Mouse (Mus musculus): ENCODE measurements at regions not wholly inside any gene's neighbourhood (a gene's known extent, or its start where the extent isn't known, plus 50 kb on each side); places are given as distances from the start of the nearest gene placed in this dataset.

DNA sequence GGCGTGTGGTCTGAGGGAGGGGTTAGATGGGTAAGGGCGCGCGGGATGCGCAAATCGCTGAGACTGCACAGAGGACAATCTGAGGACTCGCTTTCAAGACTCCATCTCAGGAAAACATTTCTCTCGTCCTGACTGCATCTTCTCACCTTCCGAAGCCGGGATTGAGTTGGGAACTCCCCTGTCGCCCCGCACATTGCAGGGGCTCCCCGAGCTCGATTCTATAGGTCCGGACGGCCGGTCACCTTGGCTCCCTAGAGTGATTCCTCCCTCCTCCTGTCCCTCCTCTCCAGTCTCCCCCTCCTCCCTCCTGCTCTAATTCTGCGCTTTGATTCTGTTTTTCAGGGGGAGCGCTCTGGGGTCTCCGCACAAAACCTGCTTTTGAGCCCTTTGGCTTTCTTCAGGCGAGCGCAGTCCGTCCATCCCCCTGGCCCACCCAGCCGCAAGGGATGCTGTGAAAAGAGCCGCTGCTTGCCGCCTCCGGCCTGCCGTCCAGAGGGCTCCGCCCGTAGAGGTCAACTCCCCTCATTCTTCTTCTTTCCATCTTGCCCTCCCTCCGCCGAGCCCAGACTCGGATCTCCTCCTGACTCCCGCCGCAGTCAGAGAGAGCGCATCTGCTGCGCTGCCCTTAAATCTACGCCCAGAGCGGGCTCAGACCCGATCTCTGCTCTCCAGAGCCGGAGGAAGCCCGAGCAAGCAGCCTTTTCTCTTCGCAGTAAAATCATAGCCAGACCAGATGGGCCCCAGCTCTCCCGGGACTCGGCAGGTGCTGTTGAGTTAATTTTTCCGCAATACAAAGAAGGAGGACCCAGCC, 153.8 kb upstream of the Cypt12 start:
- ATAC-seq (replicated peaks; ENCODE audit: insufficient number of reproducible peaks, low FRiP score, low TSS enrichment, poor library complexity, severe bottlenecking), result 0 out of 2 replicates have a peak, but pooled peaks have one; percentile 13

DNA sequence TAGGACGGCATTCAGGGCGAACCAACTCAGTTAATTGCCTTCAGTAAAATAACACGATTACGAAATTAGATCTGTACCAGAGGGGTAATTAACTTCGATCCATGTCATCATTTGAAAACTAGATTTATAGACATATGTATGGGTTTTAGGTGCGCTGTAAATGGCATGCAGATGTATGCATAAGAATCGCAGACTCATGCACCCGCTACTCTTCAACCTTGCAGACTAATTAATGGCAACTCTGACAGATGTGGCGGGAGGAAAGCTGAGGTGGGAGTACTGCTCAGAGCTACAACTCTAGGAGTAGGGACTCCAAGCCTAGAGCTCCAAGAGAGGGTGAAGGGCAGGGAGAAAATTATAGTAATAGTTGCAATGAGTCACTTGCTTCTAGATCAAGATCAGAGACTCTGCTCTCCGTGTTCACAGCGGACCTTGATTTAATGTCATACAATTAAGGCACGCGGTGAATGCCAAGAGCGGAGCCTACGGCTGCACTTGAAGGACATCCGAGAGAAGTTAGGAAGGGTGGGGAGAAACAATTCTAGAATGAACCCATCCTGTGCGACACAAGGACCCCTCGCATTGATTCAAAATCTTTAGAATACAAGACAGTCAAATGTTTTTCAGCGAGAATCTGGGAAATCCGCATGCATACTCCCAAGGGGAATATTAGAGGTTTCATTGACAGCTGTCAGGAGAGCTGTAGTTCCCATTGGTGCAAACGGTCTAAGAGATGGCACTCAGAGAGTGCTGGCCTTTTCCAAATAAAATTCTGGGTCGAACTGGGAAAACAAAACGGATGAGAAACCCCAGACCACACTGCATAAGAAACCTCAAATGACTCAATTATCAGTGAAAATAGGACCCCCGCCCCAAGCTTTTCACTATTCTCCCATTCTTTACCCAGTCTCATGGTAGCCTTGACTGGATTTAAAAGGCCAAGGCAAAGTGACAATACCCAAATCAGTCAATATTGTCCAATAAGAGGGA, 152.6 kb upstream of the Cypt12 start:
- ATAC-seq (replicated peaks; ENCODE audit: insufficient number of reproducible peaks, low FRiP score, low TSS enrichment, poor library complexity, severe bottlenecking), result no peak

DNA sequence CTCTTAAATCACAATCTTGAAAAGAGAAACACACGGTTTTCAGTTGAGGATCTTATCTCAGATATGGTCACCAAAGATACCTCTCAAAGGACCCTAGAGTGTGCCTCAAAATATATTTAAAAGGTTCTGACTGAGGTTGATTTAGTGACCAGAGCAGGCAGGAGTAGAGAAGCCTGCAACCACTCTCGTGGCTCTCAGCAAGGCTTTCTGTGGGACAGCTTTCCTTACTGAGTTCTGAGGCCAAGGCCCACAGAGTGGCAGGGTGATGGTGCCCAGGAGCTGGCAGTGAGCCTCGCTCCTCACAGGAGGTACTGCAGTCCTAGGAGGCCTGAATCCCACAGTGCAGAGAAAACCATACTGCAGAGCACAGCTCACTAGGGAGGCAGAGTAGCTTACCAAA, 151.4 kb upstream of the Cypt12 start:
- no peak for ATAC-seq (replicated peaks; ENCODE audit: insufficient number of reproducible peaks, low FRiP score, low TSS enrichment, poor library complexity, severe bottlenecking)

DNA sequence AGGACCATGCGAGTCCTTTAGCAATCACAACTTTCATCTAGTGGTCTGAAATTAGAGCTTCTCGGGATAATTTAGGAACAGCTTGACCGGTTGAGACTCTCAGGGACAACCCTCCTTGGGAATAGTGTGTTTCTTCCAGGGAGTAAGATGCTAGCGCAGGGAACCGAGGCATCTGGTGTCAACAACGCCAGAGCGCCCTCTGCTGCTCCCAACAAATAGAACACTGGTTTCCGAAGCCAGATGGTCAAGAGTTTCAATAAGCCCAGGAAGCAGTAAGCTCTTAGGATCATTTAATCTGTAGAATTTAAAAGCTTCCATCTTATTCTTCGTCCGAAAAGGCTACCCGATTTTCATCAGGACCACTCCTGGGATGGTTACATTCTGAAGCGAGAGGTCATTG, 149.8 kb upstream of the Cypt12 start:
- ATAC-seq (replicated peaks; ENCODE audit: insufficient number of reproducible peaks, low FRiP score, low TSS enrichment, poor library complexity, severe bottlenecking), result no peak

DNA sequence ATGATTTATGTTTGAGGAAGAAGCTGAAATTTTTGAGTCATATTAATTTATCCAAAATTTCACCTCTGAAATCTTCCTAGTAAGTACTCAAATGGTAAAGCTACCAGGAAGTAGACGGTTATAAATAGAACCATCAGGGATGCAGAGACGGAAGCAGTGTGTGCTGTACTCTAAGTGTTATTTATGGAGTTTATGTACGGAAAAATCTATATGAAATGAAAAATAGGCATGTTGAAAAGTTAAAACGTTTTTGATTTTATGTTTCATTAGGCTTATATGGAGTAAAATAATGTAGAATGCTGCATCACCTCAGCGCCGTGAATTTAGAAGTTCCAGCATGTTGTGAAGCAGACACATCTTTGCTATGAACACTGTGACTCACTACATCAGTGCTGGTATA, 149.1 kb upstream of the Cypt12 start:
- no peak for ATAC-seq (replicated peaks; ENCODE audit: insufficient number of reproducible peaks, low FRiP score, low TSS enrichment, poor library complexity, severe bottlenecking)

DNA sequence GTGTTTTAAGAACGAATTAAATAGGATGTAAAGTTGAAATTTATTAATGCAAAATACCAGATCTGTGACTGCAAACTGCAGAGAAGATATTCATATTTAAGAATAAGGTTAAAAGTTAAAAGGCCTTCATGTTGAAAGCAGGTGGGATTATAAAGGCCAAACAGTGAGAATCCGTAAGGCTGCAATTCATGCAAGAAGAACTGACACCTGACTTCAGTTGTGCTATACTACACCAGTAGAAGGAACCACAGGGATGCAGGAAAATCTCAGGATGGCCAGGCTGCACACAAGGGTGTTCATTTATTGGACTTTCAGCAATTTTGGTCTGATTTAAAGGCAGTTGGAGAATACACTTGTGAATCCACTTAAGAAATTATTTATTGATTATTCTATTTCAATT, 147.4 kb upstream of the Cypt12 start:
- ATAC-seq (replicated peaks; ENCODE audit: insufficient number of reproducible peaks, low FRiP score, low TSS enrichment, poor library complexity, severe bottlenecking), result no peak

DNA sequence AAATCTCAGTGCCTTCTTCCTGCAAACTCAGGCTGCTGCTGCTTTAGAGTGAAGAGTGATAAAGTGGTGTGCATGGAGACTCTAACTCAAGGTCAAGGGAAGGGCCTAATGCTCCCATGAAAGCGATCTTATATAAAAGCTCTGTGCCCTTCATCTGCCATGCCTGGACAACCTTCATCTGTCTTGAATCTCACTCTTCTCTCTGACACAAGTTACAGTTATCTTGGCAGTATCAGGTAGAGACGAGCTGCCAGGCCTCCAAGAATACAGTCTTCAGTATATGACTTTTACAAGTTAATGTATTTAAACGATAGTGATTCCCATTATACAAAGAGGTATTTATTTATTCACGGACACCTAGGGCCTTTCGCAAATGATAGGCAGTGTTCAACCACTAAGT, 146.7 kb upstream of the Cypt12 start:
- ATAC-seq (replicated peaks; ENCODE audit: insufficient number of reproducible peaks, low FRiP score, low TSS enrichment, poor library complexity, severe bottlenecking), result no peak

DNA sequence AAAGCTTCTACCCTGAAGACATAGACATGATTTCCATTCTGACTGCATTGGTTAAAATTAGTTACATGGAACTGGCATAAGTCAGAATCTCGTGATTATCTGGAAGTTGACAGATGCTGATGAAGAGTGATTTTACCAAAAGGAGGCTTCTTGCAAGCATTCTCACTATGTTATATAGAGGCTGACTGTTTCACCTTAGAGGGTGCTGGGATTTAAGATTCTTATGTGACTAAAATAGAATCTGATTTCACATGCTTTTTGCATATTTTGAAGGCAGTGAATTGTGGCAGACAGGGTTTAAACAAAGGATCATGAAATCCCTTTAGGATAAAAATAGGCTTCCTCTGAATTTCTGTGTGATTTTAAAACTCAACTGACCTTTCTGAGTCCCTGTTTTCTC, 143.0 kb upstream of the Cypt12 start:
- ATAC-seq (replicated peaks; ENCODE audit: insufficient number of reproducible peaks, low FRiP score, low TSS enrichment, poor library complexity, severe bottlenecking), result no peak

DNA sequence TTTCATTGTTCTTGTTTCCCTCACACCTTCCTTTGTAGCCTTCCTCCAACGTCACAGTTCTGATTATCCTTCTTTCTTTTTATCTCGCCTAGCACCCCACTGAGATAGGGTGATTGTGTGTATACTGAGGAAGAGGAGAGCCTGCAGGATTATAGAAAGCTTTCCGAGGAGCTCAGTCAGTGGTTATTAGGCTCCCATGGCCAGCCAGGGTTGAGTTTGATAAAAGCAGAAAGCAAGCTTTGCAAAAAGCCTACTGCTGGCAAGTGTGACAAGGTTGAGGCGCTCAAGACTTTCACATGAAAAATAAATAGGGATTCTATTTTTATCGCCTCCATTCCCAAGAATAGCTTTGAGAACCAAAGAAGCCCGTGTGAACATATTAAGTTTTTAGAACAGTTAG, 136.9 kb upstream of the Cypt12 start:
- ATAC-seq (replicated peaks; ENCODE audit: insufficient number of reproducible peaks, low FRiP score, low TSS enrichment, poor library complexity, severe bottlenecking), result no peak

DNA sequence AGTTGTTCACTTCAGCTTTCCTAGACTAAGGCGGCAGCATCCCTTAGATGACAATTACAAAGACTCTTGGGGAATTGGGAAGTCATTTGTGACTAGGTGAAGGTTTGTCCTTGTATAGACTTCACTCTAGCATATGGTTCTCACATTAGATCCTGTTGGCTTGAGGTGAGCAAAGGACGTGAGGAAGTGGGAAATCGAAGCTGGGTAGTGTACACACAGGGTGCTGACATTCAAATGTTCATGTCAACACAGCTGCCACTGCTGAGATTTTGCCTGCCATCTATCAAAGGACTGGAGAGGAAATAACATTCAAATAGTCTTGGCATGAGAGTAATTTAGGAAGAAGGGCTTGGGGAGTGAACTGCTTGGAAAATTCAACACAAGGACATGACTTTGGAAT, 124.0 kb upstream of the Cypt12 start:
- ATAC-seq (replicated peaks; ENCODE audit: insufficient number of reproducible peaks, low FRiP score, low TSS enrichment, poor library complexity, severe bottlenecking), result no peak

DNA sequence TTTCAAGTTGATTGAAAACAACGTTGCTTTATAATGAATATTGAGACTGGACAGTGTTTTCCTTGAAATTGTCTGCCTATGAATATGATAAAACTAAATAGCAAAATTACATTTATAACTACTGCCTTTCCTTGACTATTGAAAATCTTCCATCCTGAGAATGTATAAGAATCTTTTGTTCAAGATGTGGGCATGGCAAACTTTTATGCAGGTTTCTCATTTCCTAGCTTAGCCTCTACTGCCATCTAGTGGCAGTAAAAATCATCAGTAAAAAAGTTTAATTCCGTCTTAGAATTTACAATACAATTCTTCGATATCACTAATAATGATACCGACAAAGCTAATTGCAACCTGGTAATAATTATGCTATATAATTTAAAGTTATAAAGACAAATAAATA, 123.5 kb upstream of the Cypt12 start:
- no peak for ATAC-seq (replicated peaks; ENCODE audit: insufficient number of reproducible peaks, low FRiP score, low TSS enrichment, poor library complexity, severe bottlenecking)

DNA sequence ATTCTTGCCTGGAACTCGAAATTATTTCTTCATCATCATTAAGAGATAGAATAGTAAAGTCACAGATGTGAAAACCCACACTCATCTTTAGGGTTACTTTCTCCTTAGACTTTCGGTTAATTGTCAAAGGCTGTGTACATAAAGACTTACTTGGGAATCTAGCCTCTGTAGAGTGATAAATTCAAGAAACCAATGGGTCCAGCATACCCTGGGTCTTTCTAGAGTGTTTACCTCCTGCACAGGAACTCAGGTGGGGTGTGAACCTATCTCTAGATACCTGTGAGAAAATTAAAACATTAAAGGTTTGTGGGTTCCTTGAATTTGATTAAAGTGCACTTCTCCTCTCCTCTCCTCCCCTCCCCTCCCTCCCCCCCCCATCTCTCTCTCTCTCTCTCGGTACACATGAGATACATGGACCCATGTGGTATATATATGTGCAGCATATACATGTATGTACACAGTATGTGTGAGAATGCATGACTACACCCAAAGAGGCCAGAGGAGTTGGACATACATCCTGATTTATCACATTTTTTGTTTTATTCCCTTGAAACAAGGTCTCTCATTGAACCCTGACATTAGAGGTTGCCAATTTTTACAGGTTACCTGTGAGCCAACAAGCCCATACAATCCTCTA, 122.8 kb upstream of the Cypt12 start:
- no peak for ATAC-seq (replicated peaks; ENCODE audit: insufficient number of reproducible peaks, low FRiP score, low TSS enrichment, poor library complexity, severe bottlenecking)

DNA sequence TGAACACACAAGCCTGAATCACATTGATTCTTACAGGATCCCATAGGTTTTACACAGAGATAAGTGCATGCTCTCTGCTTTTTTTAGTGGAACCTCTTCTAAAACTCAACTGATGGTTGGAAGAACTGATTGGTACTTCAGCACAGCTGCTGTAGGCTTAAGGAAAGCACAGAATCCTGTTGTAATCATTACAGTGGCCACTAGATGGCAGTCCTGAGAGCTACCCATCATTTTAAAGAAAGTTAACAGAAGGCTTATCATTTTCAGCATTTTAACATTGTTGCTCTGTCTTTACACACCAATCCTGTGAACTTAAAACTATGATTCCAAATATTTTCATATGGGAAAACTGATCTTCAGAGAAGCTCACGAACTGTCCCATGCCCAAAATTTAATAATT, 113.5 kb upstream of the Cypt12 start:
- no peak for ATAC-seq (replicated peaks; ENCODE audit: insufficient number of reproducible peaks, low FRiP score, low TSS enrichment, poor library complexity, severe bottlenecking)

DNA sequence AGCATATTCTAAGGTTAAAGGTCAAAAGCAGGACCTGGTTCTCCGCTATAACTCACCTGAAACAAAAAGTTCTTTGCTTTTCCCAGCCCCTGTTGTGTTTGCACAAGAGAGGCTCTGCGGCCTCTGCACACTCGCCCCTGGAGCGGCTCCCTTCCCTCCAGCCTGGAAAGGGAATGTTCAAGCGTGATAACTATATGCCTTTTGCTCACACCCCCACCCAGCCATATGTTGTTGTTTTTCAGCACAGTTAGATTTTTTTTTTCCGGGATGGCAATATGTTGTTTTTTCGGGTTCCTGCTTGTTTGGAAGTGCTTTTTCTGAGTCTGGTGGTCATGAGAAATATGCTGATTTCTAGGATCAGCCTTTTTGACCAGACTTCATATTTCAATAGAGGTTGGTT, 100.6 kb upstream of the Cypt12 start:
- ATAC-seq (replicated peaks; ENCODE audit: insufficient number of reproducible peaks, low FRiP score, low TSS enrichment, poor library complexity, severe bottlenecking), result no peak

DNA sequence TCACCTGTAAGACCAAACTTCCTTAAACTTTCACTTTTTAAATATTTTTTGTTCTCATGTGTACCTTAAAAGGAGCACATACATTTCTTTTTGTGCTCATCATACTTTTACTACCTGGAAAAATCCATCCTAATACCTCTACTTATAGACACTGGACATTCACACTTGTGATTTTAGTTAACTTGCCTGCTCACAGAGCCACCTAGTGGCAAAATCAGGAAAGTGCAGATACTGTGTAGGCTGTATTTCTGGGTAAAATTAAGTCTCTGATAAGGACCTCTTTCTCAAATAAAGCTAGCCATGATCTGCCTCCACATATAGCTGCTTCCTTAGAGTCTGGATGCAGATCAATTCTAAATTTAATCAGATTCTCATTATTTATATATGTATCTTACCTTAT, 100.0 kb upstream of the Cypt12 start:
- ATAC-seq (replicated peaks; ENCODE audit: insufficient number of reproducible peaks, low FRiP score, low TSS enrichment, poor library complexity, severe bottlenecking), result no peak

DNA sequence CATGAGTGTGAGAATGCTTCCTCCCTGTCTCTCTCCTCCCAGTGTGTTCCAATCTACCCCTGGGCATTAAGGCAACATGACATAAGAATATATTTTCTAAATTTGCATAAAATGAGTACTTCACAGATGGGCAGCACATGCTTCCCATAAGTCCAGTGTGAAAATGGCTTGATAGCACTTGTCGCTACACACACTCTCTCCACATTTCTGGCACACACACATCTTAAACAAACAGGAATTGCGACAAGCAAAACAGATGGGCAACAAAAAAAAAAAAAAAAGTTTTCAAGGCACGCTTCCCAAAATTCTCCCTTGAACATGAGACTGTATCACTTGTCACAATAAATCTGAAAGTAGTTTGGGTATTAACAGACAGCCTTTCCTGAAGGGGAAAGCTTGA, 85.8 kb upstream of the Cypt12 start:
- ATAC-seq (replicated peaks; ENCODE audit: insufficient number of reproducible peaks, low FRiP score, low TSS enrichment, poor library complexity, severe bottlenecking), result no peak

DNA sequence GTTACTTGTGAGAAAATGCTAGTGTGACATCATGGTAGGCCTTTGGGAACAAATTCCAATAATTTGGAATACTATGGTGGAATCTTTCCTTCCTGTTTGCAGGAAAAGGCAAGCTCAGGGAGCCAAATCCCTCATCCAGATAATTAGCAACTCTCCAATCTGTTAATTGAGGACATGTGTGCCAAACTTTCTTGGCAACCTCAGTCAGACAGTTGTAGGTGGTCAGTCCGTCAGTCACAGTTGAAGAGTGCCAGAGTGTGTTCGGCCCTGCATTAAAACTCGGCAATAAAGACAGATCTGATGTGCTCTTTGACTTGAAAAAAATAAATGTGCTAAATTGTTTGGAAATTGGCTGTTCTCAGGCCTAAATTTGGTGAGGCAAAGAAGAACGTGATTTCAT, 83.1 kb upstream of the Cypt12 start:
- no peak for ATAC-seq (replicated peaks; ENCODE audit: insufficient number of reproducible peaks, low FRiP score, low TSS enrichment, poor library complexity, severe bottlenecking)

DNA sequence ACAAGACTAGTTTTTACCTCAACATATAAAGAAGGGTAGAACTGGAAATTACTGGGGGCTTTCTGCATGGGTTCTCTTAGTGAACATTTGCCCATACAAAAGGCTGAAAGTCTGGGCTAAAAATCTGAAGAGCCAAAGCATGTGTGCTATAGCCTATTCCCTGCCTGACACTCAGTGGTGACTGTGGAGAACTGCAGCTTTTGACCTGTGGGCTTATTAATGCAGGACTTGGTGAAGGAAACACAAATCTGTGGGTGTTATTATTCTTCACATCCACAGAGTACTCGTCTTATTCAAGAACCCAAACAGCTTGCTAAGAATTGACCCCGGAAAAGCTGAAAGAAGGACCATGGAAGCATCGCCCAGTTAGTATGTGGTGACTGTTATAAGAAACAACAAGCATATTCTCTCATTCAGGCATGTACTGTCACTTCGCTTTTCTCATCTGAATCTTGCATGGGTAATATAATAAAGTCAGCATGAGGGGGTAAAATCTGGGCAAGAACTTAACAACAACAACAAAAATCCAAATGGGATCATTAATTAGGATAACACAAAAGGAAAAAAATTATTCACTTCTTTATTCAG, 77.2 kb upstream of the Cypt12 start:
- no peak for ATAC-seq (replicated peaks; ENCODE audit: insufficient number of reproducible peaks, low FRiP score, low TSS enrichment, poor library complexity, severe bottlenecking)

DNA sequence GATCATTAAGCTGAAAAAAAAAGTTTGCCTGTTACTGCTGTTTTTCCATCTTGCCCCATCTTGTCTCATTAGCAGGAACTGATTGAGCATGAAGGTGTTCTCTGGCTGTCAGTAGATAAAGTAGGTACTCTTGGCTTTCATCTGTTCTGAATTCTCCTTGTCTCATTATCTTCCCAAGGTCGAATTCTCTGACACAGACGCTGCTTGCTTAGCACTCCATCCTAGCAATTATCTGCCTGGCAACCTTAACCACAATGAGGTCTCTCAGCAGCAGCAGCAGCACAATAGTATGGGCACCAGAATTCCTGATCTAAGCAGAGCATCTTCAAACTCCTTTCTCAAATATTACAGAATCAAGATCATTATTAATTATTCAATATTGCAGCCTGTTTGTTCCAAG, 52.3 kb upstream of the Cypt12 start:
- ATAC-seq (replicated peaks; ENCODE audit: insufficient number of reproducible peaks, low FRiP score, low TSS enrichment, poor library complexity, severe bottlenecking), result no peak

Data from monocyte, adult 5-6 weeks (primary cell).